Mouse (Mus musculus) spleen, postnatal 14 days (tissue): Measurements from ENCODE around the gene Cxcl16.

Experiments used
- DNase-seq, 2 experiments: peaks; one replicate each; pipeline ENCODE4 v3.0.0; 2021 to 2022; ENCODE audit warnings: low spot score in 2 of 2

Cxcl16 gene

DNA sequence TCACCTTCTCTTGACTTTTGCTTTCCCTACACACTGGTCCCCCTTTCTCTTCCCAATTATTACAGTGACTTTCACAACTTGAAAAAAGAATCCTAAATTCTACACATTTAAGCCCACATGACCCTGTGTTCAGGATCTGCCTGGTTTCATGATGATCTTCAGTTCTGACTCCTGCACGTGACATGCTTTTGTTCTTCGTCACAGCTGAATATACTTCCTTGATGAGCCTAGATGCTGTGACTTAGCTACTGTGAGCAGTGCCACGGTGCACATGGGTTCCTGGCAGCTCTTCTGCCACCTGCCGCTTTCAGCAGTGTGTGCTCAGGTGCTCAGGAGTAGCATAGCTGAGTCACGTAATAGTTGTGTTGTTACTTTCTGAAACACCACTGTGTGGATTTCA lies 47.2 kb downstream of the Cxcl16 start:
- no peak for DNase-seq

- DNase-seq = no peak
Observed at GRCm38 (mm10) chr11:70410297-70410643, 49.5 kb downstream of the Cxcl16 start.

DNA sequence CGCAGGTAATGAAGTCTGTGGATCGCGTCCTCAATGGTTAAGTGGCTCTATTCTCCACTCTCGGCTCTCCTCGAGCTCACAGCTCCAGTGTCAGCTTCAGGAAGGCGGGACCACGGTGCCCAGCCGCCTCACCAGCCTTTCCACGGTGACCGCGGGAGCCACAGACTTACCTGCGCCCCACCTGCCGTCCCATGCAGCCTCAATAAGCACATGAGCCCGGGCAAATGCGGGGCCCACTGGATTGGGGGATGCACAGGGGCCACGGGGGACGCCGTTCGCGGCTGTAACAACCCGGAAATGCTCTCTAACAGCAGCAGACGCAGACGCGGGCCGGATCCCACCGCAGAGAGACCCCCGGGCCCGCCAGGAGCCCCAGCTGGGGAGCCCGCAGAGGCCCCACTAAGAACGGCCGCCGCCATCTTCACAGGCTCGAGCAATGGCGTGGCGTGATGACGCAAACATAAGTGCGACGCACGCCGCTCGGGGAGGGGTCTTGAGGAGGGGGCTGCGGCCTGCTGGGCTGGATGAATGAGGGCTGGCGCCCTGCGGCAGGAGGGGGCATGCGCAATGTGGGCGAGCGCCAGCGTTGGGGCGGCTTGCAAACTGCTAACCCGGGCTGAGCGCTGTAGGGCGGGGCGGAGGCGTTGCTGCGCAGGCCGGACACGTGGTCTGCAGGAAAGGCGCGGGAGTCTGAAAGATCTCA lies 50.0 kb downstream of the Cxcl16 start, which contains the start of gene Pelp1:
TSS of gene Pelp1 (minus strand) at position 438 of the 703 bp plus-strand sequence.
- peak; percentile 68 to 74 for DNase-seq
